Mouse (Mus musculus) induced T-regulatory cell, adult 2 months (primary cell): Measurements from ENCODE around the gene Olfr380.

Experiments used
- DNase-seq: peaks from one replicate; pipeline ENCODE4 v3.0.0-alpha.2; 2012; ENCODE audit warnings: low read depth

The Olfr380 gene

DNA sequence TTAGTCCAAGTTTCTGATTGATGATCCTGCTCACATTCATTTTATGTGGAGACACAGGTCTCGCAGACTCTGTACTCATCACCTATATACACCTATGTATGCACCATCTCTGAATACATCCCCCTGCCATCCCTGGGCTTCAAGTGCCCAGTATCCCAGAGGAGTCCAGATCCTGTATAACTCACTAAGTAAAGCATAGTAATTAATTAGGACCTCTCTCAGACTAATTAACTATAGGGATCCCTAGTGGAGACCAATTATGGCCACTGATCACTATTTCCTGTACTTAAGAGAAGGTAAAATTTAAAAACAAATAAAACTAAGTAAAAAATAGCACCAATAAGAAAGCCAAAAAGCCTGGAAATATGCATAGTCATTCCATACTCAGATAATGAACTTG is at the start of gene Olfr380:
Olfr380 (minus strand) TSS at position 101 of the 400 bp plus-strand sequence.
- no peak for DNase-seq

DNA sequence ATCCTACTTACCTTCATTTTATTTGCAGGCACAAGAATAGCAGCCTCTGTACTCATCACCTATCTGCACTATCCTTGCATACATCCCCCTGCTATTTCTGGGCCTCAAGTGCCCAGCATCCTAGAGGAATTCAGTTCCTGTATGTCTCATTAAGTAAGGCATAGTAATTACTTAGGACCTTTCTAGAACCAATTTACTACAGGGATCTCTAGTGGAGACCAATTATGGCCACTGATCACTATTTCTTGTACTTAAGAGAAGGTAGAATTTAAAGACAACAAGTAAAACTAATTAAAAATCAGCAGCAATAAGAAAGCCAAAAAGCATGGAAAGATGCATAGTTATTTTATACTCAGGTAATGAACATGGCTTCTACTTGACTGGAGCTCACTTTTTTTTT is 34.2 kb upstream of the Olfr380 start, which contains the start of gene Olfr381:
Olfr381 (minus strand) TSS at position 101 of the 400 bp plus-strand sequence.
- DNase-seq = no peak

DNA sequence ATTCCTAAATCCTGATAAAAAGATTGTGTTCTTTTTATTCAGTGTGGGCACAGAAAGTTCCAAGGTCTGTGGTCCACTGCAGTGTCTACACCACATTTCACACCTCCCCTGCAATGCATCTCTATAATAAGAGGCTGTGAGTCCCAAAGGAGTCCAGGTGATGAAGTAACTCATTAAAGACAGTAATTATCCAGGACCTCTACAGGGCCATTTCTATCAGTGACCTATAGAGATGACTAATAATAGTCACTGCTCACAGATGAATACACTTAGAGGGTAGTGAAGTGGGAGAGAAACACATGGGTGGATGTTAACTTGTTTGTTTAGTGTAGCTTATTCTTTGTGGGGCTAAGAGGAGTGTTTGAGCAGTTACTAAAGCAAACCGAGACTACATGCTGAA is 28.9 kb downstream of the Olfr380 start, which contains the start of gene Olfr378:
Olfr378 (minus strand) TSS at position 101 of the 400 bp plus-strand sequence.
- DNase-seq = no peak
